Mouse (Mus musculus): ENCODE results near the gene Golm1. TPM values are rescaled to one million over a fixed set of nuclear protein-coding genes. Genes with fewer than 3 reads are reported as not detected.
"Not testable (repeated sequence)": the region's sequence is repeated elsewhere in the genome, so short reads cannot be mapped to it uniquely, and the experiment has no call there.

The Golm1 gene
- polyA plus RNA-seq, 1 experiment from 2014 or later: 290 TPM

- ChIA-PET CTCF (no interaction called here), POLR2A (no interaction called here)
- in situ Hi-C loops (cut with MboI; ENCODE audit: low pct_unique_long_range_greater_than_20kb): no loop called here
- no peaks in the 10 kb centered on the region for H3K27me3 ChIP-seq
- ATAC-seq (no peak), DNase-seq (ENCODE audit: low read depth, low spot score) (no peak)
- TF ChIP-seq CTCF (IDR thresholded peaks at IDR 0.05): no peak
Measured at GRCm38 (mm10) chr13:59592630-59593029, 83.0 kb downstream of the Golm1 start.

GRCm38 (mm10) chr13:59592058-59592457, 83.6 kb downstream of the Golm1 start:
- CTCF ChIA-PET; in situ Hi-C loops (cut with MboI; ENCODE audit: low pct_unique_long_range_greater_than_20kb); ATAC-seq; DNase-seq (ENCODE audit: low read depth, low spot score); H3K27me3 ChIP-seq; POLR2A ChIA-PET: not testable (repeated sequence)

DNA sequence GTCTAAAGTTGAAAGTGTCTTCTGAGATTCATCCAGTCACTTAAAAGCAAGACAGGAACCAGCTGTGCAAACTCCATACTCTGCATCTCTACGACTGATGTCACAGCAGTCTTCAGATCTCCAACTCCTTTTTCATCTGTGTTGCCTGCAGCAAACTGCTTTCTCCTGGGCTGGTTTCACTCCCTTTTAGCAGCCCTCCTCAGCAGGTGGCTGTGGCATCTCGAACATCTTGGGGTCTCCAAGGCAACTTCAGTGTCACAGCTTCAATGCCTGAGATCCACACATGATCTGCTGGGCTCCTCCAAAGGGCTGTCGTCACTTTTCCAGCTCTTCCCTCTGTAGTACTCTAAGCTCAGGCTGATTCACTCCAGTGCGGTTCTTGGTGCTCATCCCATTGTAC, 84.9 kb downstream of the Golm1 start:
- ATAC-seq (no peak), DNase-seq (ENCODE audit: low read depth, low spot score) (no peak)
- POLR2A ChIA-PET: no interaction called here
- TF ChIP-seq CTCF (IDR thresholded peaks at IDR 0.05): no peak
- CTCF ChIA-PET: no interaction called here
- H3K27me3 ChIP-seq: no peaks in the 10 kb centered on the region
- in situ Hi-C loops (cut with MboI; ENCODE audit: low pct_unique_long_range_greater_than_20kb): no loop called here

- DNase-seq (ENCODE audit: low read depth, low spot score) (no peak), ATAC-seq (no peak)
- in situ Hi-C loops (cut with MboI; ENCODE audit: low pct_unique_long_range_greater_than_20kb): no loop called here
- ChIA-PET POLR2A (no interaction called here), CTCF (no interaction called here)
- no peak for TF ChIP-seq CTCF (IDR thresholded peaks at IDR 0.05)
- no peaks in the 10 kb centered on the region for H3K27me3 ChIP-seq
Measured at GRCm38 (mm10) chr13:59589672-59590071, 85.9 kb downstream of the Golm1 start.

- in situ Hi-C loops (cut with MboI; ENCODE audit: low pct_unique_long_range_greater_than_20kb): no loop called here
- ChIA-PET POLR2A (no interaction called here), CTCF (interaction anchor here (1.0 kb wide), 1 partner anchor 13 kb away, joined by 3 read pairs; no protein-coding TSS in a partner anchor)
- DNase-seq (ENCODE audit: low read depth, low spot score) (no peak), ATAC-seq (no peak)
- TF ChIP-seq CTCF (IDR thresholded peaks at IDR 0.05): no peak
- no peaks in the 10 kb centered on the region for H3K27me3 ChIP-seq
Measured at GRCm38 (mm10) chr13:59587201-59587600, 88.4 kb downstream of the Golm1 start.

GRCm38 (mm10) chr13:59585648-59586005, 90.0 kb downstream of the Golm1 start:
- POLR2A ChIA-PET: interaction anchor here (0.7 kb wide), 2 partner anchors 18 to 95 kb away, joined by 3 to 4 read pairs; no protein-coding TSS in a partner anchor
- in situ Hi-C loops (cut with MboI; ENCODE audit: low pct_unique_long_range_greater_than_20kb): no loop called here
- CTCF ChIA-PET: interaction anchor here (0.7 to 0.8 kb wide), 2 partner anchors 143 to 220 kb away, joined by 3 read pairs; no protein-coding TSS in a partner anchor
- DNase-seq (ENCODE audit: low read depth, low spot score): no peak
- no peaks in the 10 kb centered on the region for H3K27me3 ChIP-seq
- no peak for ATAC-seq
- no peak for TF ChIP-seq CTCF (IDR thresholded peaks at IDR 0.05)

GRCm38 (mm10) chr13:59584947-59585647, 90.5 kb downstream of the Golm1 start, which contains the start of the genes Agtpbp1 and Naa35:
Gene Agtpbp1, minus strand, starts transcription at chr13:59585227.
Gene Naa35, plus strand, starts transcription at chr13:59585259.
- no peak for TF ChIP-seq CTCF (IDR thresholded peaks at IDR 0.05)
- CTCF ChIA-PET: interaction anchor here (0.8 kb wide), 1 partner anchor 143 kb away, joined by 3 read pairs; no protein-coding TSS in a partner anchor
- H3K27me3 ChIP-seq: no peaks in the 10 kb centered on the region
- in situ Hi-C loops (cut with MboI; ENCODE audit: low pct_unique_long_range_greater_than_20kb): no loop called here
- POLR2A ChIA-PET: interaction anchor here (0.7 kb wide), 1 partner anchor 18 kb away, joined by 3 read pairs; no protein-coding TSS in a partner anchor
- ATAC-seq (peak; percentile 90), DNase-seq (ENCODE audit: low read depth, low spot score) (peak; percentile 93)

Other genes with a start within 250 kb of the Golm1 start
- gene Agtpbp1, start 90.6 kb downstream of the Golm1 start, polyA plus RNA-seq (2021): 39.6 TPM
- 75.0 TPM for gene Naa35, start 90.6 kb downstream of the Golm1 start, polyA plus RNA-seq (2021)
- gene 4921517D22Rik, start 18.3 kb upstream of the Golm1 start, polyA plus RNA-seq (2021): not detected
- gene Spata31d1a, start 34.5 kb upstream of the Golm1 start, polyA plus RNA-seq (2021): 0.01 TPM
- not detected for gene Spata31d1b, start 36.5 kb upstream of the Golm1 start, polyA plus RNA-seq (2021)
- gene Spata31d1d, start 55.9 kb upstream of the Golm1 start, polyA plus RNA-seq (2021): not detected
- gene 1700014D04Rik, start 70.9 kb upstream of the Golm1 start, polyA plus RNA-seq (2021): 0.12 TPM
- gene Isca1, start 94.0 kb upstream of the Golm1 start, polyA plus RNA-seq (2021): 89.7 TPM
- gene Gm49354, start 106.4 kb upstream of the Golm1 start, polyA plus RNA-seq (2021): 0.22 TPM
- gene Tut7, start 147.3 kb upstream of the Golm1 start, polyA plus RNA-seq (2021): 59.7 TPM

All from Patski (cell line).